Mouse (Mus musculus) adipocyte (in vitro differentiated cells): Measurements from ENCODE around the gene Tmtc2.

Experiments
- DNase-seq: peaks from one replicate; pipeline ENCODE4 v3.0.0-alpha.2; 2016; ENCODE audit warnings: low spot score

Gene Tmtc2

DNA sequence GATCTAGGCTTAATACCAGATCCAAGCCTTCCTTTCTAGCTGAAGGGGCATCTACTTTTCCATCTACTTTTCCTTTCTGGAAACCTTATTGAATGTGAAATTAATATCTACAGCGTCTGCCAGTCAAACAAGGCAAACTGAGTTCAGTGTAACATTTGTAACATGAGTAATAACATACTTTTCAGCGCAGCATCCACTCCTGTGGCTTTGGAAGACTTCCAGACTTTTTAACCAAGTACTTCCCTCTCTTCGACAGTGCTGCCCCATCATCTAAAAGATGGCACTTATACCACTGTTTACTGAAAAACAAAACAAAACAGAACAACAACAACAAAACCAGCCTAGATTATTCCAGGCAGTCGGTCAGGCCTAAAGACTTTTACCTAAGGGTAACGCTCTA, 409.0 kb downstream of the Tmtc2 start:
- peak; percentile 3 for DNase-seq

- DNase-seq, result no peak
Measured at GRCm38 (mm10) chr10:105153789-105154188, 420.5 kb downstream of the Tmtc2 start.

DNA sequence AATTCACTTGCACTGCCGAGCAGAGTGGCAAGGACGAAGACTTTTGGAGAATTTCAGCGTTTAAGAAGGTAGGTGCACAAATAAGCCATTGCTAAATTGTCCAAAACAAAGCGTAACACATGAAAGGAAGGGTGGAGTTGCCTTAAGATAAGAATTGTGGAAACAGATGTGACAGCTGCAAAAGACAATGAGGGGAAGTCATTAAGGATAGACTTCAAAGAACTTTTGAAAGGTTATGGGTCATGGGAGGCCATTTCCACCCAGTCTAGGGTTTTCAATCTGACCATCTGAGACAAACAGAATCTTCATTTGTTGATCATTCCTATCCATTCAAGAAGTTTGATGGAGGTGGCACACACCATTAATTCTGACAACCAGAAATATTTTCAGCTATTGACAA, 429.9 kb downstream of the Tmtc2 start:
- DNase-seq, result no peak

DNA sequence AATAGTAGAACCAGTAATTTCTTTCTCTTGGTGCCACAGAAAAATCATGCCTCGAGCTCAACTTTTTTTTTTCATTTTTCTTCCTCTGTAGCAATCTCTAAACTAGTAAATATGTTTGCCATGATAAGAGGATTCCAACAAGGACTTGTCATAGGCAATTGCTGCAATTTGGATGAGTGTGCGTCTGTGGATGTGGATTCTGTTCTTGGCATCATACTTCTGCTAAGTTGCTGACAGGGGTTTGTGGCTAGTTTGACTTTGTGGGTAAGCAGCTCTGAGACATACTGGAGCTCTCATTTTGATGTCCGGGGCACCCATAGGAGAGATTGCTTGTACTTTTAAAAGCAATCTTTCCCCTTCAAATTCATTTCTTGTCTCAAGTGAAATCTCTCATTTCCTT, 432.1 kb downstream of the Tmtc2 start:
- DNase-seq, result no peak
